Mouse (Mus musculus): ENCODE results near the gene Tmem150c.

Gene Tmem150c

DNA sequence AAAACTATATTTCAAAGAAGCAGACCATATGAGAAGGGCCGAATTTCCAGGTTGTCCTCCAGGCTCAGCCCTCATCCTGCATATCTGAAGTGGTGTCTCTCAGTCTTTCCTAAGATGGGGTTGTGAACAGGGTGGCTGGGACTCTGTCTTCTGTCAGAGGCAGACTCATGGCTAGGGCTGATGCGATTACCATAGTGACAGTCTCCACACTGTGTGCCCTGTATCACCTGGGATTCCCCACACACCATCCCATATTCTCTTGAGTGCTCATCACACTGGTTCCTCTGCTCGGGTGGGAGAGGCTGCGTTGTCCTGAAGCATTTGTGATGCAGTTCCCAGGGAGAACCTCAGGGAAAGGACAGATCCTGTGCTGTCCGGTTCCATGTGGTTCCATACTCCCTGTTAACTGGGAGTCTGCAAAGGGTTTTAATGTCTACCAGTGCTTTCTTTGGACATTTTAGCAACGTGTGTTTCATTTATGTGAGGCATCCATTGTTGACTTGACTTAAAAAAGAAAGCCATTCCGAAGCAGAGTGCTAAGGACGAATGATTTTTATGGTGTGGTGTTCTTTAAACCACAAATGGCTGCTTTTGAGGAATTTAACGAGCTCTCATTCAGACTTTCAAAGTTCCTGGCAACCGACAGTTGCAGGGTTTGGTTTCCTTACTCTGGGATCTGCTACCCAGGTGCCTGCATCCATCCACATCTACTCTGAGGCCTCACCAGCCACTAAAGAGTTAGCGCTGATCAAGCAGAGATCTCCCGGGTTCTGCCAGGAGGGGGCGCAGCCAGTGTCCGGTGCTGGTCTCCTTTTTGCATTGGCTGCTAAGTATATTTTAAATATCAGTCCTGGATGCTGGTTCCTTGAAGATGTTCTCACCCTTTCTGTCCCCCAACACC is 7.2 kb upstream of the Tmem150c start:
- peak; percentile 61 for DNase-seq (ENCODE audit: low read depth, low spot score)

DNA sequence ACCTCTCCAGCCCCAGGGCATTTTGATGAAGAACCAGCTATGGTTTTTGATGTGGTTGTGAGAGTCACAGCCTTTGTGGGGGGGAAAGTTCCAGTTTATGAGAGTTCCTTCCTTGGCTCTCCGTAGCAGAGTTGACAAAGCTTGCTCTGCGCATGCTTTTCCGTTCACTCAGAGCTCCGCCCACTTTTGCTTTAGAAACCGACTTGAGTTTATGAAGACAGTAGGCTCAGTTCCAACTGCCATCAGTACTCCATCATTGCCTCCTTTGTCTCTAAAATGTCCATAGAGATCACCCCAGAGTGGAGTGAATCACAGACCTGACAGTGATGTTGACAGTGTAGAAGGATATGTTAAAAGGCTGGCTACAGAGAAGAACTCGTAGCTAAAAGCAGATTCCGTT is 3.8 kb upstream of the Tmem150c start:
- no peak for DNase-seq (ENCODE audit: low read depth, low spot score)

DNA sequence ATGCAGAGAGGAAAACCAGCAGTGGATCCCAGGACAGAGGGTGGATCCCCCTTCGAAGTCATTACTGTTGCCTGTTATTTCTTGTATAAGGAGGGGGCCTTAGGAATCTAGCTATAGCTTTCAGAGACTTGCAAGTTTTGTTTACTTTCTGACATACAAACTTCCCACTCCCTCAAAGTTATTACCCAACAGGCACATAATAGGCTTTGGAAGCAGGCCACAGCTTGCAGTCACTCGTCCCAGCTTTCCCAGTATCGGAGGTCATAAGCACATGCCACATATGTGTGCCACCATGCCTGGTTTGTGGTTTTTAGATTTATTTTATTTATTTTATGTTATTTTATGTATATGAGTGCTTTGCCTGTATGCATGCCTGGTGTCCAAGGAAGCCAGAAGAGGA is 3.2 kb upstream of the Tmem150c start:
- no peak for DNase-seq (ENCODE audit: low read depth, low spot score)

DNA sequence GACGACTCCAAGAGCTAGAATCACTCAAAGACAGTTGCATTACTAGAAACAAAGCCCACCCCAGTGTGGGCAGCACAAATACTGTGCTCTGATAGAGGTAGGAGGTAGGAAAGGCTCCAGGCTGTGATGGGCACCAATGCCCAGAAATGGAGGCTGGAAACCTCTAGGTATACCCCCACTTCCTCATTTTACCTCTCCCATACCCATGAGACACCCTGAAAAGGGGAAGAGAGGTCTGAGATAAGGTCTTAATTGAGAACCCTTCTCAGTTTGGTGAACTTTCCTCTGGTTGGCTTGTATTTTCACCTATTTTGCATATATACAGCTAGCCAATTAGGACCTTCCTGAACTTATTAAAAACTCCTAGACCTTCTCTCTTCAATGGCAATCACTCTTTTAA is 2.4 kb upstream of the Tmem150c start:
- DNase-seq (ENCODE audit: low read depth, low spot score) = no peak

- DNase-seq (ENCODE audit: low read depth, low spot score) = peak; percentile 78
These were observed 594 bp downstream of the Tmem150c start for GRCm38 (mm10) chr5:100158791-100159637.

DNA sequence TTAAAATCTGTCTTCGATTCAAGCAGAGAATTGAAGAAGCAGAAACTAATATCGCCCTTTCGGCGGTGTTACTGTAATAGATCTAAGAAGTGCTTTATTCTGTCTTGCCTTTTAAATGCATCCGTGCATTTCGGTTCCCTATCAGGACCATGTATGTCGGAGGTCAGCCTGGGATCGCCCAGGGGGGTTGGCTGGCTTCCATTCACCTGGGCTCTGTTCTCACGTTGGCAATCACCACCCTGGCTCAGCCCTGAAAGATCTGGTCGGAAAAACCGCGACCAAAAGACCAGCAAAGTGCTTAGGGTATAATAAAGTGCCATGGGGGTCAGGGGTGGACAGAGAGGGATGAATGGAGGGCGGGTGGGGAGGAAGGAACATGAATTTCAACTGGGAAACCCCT is 1.3 kb downstream of the Tmem150c start:
- DNase-seq (ENCODE audit: low read depth, low spot score) = peak; percentile 64

DNA sequence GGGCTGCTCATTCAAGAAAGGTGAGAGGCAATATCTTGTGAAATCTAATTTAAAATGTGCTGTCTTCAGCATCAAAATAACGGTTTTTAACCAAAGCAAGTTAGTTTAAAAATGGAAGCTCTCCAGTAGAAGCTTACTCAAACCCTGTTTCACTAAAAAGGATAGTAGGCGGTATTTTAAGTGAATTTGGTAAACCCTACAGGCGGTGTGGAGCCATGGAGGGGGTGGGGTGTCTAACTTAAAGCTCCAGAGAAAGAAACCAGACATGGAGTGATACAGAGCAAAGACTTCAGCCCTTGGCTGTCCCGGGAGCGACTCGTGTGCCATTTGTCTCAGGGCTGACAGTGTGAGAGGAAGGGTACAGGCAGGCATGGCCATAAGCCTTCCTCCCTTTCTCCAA is 4.0 kb downstream of the Tmem150c start:
- peak; percentile 41 for DNase-seq (ENCODE audit: low read depth, low spot score)

DNA sequence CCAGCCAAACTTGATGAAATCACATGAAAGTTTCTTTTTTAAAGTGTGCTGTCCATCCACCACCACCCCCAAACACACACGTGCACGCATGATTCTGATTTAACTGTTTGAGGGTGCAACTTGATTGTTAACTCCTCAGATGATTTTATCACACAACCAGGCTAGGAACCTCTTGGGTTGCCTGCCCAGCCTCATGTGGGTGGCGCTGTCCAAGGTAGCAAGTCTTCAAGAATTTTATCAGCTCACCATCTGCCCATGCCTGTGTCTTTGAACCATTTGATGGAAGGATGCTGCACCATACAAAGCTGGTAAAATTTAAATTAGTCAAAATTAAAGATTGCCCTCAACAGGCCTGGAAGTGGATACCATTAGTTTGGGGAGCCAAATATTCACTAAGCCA is 9.6 kb downstream of the Tmem150c start:
- DNase-seq (ENCODE audit: low read depth, low spot score) = no peak

- DNase-seq (ENCODE audit: low read depth, low spot score) = no peak
These were observed 14.8 kb downstream of the Tmem150c start for GRCm38 (mm10) chr5:100144836-100145235.

GRCm38 (mm10) chr5:100127283-100127682 is 32.3 kb downstream of the Tmem150c start:
- DNase-seq (ENCODE audit: low read depth, low spot score) = peak; percentile 63

DNA sequence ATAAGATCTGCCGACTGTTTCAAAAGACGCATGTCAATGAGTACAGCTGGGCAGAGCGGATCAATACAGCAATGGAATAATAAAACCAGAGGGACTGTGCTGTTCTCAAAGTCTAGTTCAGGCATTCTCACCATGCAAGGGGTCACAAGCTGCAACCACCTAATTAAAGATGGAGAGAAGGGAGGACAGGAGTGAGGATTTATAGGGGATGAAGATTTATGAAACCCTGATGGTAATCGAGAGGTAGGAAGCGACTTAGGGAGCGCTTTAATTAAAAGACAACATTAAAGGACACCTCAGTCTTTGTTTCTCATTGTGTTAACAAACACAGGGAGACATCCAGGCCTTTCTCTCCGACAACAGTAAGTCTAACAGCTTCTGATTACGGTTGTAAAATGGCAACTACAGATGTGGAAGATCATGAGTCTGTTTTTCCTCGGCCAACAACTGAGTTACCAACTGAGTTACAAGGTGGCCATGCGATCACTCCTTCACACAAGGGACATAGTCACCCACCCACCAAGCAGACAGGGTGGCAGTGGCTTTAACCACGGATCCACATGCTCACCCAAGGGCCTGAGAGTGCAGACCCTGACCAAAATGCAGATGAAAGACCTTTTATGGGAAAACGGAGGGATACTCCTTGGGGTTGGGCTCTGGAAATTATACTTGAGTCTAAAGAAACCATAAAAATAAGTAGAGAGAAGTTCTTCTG is 34.0 kb downstream of the Tmem150c start:
- no peak for DNase-seq (ENCODE audit: low read depth, low spot score)

GRCm38 (mm10) chr5:100124530-100124929 is 35.1 kb downstream of the Tmem150c start:
- no peak for DNase-seq (ENCODE audit: low read depth, low spot score)

DNA sequence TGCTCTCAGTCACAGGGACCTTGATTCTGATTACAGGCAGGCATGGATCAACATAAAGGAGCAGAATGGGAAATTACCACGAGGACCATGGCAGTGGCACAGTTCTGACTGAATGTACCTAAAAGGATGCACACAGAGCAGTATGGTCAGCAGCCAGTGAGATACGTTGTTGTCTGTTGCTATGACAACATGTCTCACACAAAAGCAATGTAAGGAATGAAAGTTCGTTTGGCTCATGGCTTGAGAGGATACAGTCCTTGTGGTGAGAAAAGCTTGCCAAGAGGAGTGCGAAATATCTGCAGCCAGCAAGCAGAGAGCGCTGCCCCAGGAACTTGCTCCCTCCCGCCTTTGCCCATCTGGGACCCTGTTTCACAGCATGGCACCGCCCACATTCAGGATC is 36.3 kb downstream of the Tmem150c start:
- DNase-seq (ENCODE audit: low read depth, low spot score) = peak; percentile 51

- no peak for DNase-seq (ENCODE audit: low read depth, low spot score)
These were observed 38.4 kb downstream of the Tmem150c start for GRCm38 (mm10) chr5:100121170-100121569.

- DNase-seq (ENCODE audit: low read depth, low spot score) = peak; percentile 18
These were observed 38.9 kb downstream of the Tmem150c start for GRCm38 (mm10) chr5:100120711-100121141.

DNA sequence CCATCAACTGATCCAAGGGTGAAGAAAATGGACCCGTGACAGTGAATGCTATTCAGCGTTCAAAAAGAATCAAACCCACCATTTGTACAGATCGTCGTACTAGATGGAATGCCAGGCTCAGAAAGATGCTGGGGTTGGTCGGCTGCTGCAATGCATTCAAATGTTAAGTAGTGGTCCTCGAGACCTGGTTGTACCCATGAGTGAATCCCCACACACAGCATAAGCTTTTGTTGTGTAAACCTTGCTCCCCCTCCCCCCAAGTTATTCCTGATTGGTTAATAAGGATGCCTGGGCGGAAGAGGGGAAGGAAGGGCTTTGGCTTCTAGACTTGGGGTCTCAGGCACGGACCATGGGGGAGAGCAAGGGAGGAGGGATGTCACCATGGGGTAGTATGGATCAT is 40.3 kb downstream of the Tmem150c start:
- DNase-seq (ENCODE audit: low read depth, low spot score) = no peak

DNA sequence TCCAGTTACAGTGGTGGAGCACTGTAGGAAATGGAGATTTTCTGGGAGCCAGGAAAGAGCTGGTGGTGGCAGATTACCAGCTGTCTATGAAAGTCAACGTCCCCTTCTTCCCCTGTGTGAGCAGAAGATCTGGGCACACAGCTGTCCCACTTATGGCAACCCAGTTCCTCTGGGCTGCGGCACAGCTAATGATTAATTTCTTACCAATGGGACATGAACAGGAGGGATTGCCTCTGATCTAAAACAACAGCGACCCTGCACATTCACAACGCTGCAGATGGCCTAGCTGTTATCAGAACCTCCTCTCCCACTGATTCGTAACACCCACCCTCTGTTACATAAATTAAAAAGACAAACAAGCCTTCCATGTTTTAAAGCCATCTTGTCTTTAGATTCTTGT is 46.2 kb downstream of the Tmem150c start:
- DNase-seq (ENCODE audit: low read depth, low spot score) = peak; percentile 36

GRCm38 (mm10) chr5:100110581-100110980 is 49.0 kb downstream of the Tmem150c start:
- no peak for DNase-seq (ENCODE audit: low read depth, low spot score)

DNA sequence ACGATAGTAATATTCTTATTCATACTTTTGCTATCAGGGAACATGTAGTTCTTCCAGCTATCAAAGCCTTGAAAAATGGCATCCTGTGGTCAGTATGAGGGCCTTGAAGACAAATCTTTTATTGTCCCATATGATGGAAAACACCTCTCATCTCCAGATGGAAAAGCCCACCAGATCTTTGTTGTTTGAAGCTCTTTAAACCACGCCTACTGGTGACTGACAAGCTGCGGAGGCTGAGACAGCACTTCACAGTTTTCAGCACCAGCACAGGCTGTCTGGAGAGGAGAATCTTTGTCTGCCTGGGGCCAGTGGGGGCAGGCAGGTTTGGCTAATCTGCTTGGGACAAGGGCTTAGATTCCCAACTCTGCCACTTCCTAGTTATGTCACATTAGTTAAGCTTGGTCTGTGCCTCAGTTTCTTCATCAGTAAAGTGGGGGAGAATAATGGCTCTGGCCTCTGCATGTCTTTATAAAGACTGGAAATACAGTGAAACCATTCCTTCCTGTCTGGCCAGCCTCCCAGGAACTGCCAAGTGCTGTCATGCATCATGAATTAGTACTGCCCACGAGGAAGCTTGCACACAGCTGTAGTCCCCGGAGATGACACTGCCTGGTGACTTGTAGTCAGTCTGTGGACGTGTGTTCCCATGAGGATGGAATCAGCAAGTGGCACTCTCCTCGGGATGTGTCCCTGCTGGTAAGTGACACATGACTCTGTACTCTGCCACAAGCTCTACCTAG is 49.9 kb downstream of the Tmem150c start:
- peak; percentile 82 for DNase-seq (ENCODE audit: low read depth, low spot score)

DNA sequence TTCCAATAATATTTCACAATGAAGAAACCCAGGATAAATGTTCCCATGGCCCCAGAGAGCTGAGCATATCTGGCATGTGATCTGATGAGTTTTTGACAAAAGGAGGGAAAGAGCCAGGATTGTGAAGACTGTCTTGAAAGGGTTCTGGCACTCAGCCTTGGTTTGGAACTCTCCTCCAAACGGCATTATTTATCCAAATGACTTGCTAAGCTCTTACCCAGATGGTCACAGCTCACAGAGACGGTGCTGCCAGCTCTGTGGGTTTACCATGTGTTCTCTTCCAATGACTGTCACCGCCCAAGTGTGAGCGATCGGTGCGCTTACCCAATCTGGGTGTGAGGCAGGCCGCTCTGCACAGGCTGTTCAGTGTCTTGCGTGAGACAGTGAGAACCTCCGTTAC is 50.7 kb downstream of the Tmem150c start:
- peak; percentile 98 for DNase-seq (ENCODE audit: low read depth, low spot score)

DNA sequence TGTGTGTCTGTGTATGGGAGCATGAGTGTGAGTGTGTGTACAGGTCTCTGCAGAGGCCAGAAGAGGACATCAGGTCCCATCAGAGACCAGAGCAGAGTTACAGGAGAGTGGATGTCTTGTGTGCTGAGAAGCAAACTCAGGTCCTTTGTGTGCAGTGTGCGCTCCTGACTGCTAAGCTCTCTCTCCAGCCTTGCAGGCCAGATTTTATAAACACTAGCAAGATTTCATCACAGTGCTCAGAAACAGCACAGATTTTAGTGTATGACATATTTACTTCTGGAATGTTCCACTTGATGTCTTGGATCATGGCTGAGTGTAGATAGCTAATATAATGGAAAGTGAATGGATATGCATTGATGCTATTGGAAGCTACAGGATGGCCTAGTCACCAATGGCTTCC is 57.2 kb downstream of the Tmem150c start:
- no peak for DNase-seq (ENCODE audit: low read depth, low spot score)
